Mouse (Mus musculus) kidney, postnatal 0 days (tissue): Measurements from ENCODE around the gene Rdh1. TPM values are rescaled to one million over a fixed set of nuclear protein-coding genes. Genes with fewer than 3 reads are reported as not detected.

Experiments
- ATAC-seq: fragments of 200-750 bp; cut with Nextera tagmentation; replicated peaks from 2 replicates; pipeline ENCODE4 v1.8.0; 2017; ENCODE audit warnings: low read depth, moderate number of reproducible peaks, moderate TSS enrichment, moderate library complexity; ENCODE audit not compliant: low FRiP score
- DNase-seq: peaks from one replicate; pipeline ENCODE4 v3.0.0-alpha.2; 2016; ENCODE audit warnings: low spot score
- H3K27ac ChIP-seq: fragments of 300-500 bp; sonication (generic); 2 replicates; pipeline ENCODE4 v1.5.1; 2014; ENCODE audit warnings: mild to moderate bottlenecking
- H3K27me3 ChIP-seq: fragments of 300-500 bp; sonication (generic); 2 replicates; pipeline ENCODE4 v1.6.1; 2014; ENCODE audit warnings: low read length, mixed read lengths; ENCODE audit not compliant: insufficient read depth
- H3K36me3 ChIP-seq: fragments of 300-500 bp; sonication (generic); 2 replicates; pipeline ENCODE4 v1.6.1; 2014; ENCODE audit warnings: low read length, mixed read lengths; ENCODE audit not compliant: insufficient read depth
- H3K4me1 ChIP-seq: fragments of 300-500 bp; sonication (generic); replicated peaks from 2 replicates; pipeline ENCODE4 v1.6.1; 2014; ENCODE audit warnings: antibody characterized with exemption, low read length, mixed read lengths; ENCODE audit not compliant: insufficient read depth
- H3K4me2 ChIP-seq: fragments of 300-500 bp; sonication (generic); 2 replicates; pipeline ENCODE4 v1.6.1; 2014; ENCODE audit warnings: mild to moderate bottlenecking, low read length, moderate library complexity, mixed read lengths
- H3K4me3 ChIP-seq: fragments of 300-500 bp; sonication (generic); replicated peaks from 2 replicates; pipeline ENCODE4 v1.5.1; 2014; ENCODE audit warnings: low read depth, low read length
- H3K9ac ChIP-seq: fragments of 300-500 bp; sonication (generic); 2 replicates; pipeline ENCODE4 v1.6.1; 2014; ENCODE audit warnings: low read depth, low read length
- H3K9me3 ChIP-seq: fragments of 300-500 bp; sonication (generic); replicated peaks from 2 replicates; pipeline ENCODE4 v1.6.1; 2016; ENCODE audit warnings: low read length, inconsistent platforms, mixed read lengths
- CTCF ChIP-seq: IDR thresholded peaks from 2 replicates; pipeline ENCODE4 v1.5.1; 2016; ENCODE audit warnings: antibody characterized with exemption, low read depth, mild to moderate bottlenecking, moderate library complexity
- WGBS: fragments of 180-500 bp; shearing (Covaris S2); extraction: QIAGEN DNeasy Blood & Tissue Kit; methylation state at CpG from one replicate; pipeline ENCODE4 v1.1.7; 2014; 5-methylcytosine and 5-hydroxymethylcytosine counted together
- polyA plus RNA-seq: library from polyadenylated mRNA; unstranded; fragments of >200 nt; fragmentation: Nextera tagmentation; extraction: Ambion mirVana; gene quantifications from 2 replicates; pipeline ENCODE4 v1.2.1, GENCODE M21; 2015

Gene Rdh1
- polyA plus RNA-seq, 1 experiment from 2014 or later = 0.21 TPM

DNA sequence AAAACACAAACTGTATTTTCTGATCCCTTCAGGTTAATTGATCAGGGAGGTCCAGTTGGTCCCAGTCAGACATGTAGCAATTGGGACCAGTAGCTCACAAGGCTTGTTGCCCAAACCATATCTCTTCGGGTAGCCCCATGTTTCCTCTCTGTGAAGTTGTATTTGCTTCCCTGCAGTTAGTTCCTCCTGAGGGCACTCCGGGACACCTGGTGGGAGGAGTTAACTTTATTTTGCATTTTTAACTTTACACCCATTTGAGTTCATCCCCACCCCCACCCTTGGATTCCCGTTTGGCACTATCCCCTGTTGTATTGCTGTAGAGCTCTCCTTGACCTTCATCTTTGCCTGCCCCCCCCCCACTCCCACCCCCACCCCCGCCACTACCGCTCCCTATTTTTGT is 13.6 kb upstream of the Rdh1 start:
- H3K36me3 ChIP-seq = peaks cover 43% of the 10 kb centered on the region
- no peak for ATAC-seq
- H3K4me1 ChIP-seq = peaks cover 13% of the 10 kb centered on the region; the same call in 1 of the 2 replicates

DNA sequence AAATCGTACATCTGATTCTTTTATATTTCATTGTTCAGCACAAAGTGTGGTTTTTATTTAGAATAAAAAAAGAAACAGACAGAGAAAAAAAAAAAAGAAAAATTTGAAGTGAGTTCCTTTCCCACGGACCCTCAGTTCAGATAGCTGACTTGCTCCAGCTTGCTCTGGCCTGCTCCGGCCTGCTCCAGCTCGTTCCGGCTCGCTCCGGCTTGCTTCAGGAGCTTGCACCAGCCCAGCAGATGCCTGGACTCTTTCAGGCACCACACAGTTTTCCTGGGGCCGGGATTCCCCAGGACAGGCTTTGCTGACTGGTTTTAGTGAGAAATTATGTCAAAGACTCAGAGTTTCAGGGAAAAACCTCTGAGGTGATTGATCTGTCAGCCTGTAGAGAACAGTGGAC is 12.3 kb upstream of the Rdh1 start:
- H3K4me2 ChIP-seq = no peak overlapping the region
- no peak overlapping the region for H3K4me3 ChIP-seq
- H3K4me1 ChIP-seq = peaks cover 13% of the 10 kb centered on the region; the same call in 1 of the 2 replicates
- WGBS = 79% methylated on average over 8 of the region's 8 CpGs
- no peaks in the 10 kb centered on the region for H3K9me3 ChIP-seq
- ATAC-seq = no peak
- no peak for DNase-seq
- H3K27me3 ChIP-seq = no peaks in the 10 kb centered on the region
- peak overlapping the region; percentile 20; the same call in 1 of the 2 replicates for H3K27ac ChIP-seq
- peaks cover 33% of the 10 kb centered on the region for H3K36me3 ChIP-seq
- no peak overlapping the region for H3K9ac ChIP-seq
- no peak for TF ChIP-seq CTCF

More for the DNA sequence above, 13.6 kb upstream of the Rdh1 start:
- no peak overlapping the region for H3K4me2 ChIP-seq
- TF ChIP-seq CTCF = no peak
- no peak overlapping the region for H3K9ac ChIP-seq
- WGBS = 59% methylated on average over 5 of the region's 5 CpGs
- H3K27me3 ChIP-seq = no peaks in the 10 kb centered on the region
- no peaks in the 10 kb centered on the region for H3K9me3 ChIP-seq
- H3K4me3 ChIP-seq = no peak overlapping the region
- no peak for DNase-seq
- no peak overlapping the region for H3K27ac ChIP-seq

DNA sequence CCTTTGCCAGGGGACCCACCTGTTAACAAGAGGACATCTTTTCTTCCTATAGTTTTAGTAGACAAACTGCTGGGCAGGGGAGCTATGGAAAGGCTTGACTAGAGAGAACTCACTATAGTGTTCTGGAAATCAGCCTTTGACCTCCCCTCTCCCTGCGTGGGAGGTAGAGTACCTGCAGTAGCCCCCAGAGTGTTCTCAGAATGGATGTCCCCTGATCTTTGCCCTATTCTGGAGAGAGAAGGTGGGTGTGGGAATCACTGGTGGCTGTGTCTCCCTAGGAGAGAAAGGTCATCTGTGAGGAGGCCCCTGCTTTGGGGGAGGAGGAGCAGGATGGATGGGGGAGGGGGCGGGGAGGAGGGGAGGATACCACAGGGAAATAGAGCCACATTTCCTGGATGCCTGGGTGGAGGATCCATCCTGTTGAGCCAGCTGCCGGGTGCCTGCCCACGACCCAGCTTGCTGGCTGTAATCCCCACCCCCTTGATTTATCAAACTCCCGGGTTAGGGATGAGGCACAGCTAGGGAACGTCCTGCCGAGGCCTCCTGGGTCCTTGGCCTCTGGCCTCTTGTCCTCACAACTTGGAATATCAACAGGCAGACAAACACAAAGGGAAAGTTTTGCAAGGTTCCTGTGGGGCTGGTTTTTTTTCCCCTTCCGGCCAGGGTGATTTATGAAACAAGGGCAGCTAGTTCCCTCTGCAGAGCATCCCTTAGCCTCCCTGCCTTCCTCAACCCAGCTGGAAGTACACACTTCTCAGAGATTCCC is 10.5 kb upstream of the Rdh1 start:
- ATAC-seq (peak; percentile 42), DNase-seq (peak; percentile 86)
- 0 out of 2 replicates have a peak overlapping the region, but pooled peaks have one; percentile 13 for H3K9ac ChIP-seq
- no peaks in the 10 kb centered on the region for H3K9me3 ChIP-seq
- H3K4me2 ChIP-seq = peak overlapping the region; percentile 30
- peaks cover 15% of the 10 kb centered on the region for H3K36me3 ChIP-seq
- 0 out of 2 replicates have a peak overlapping the region, but pooled peaks have one; percentile 4 for H3K4me3 ChIP-seq
- H3K4me1 ChIP-seq = peaks cover 13% of the 10 kb centered on the region; the same call in 1 of the 2 replicates
- WGBS = 5% methylated on average over 8 of the region's 8 CpGs
- TF ChIP-seq CTCF = no peak
- no peaks in the 10 kb centered on the region for H3K27me3 ChIP-seq
- peak overlapping the region; percentile 85 for H3K27ac ChIP-seq

DNA sequence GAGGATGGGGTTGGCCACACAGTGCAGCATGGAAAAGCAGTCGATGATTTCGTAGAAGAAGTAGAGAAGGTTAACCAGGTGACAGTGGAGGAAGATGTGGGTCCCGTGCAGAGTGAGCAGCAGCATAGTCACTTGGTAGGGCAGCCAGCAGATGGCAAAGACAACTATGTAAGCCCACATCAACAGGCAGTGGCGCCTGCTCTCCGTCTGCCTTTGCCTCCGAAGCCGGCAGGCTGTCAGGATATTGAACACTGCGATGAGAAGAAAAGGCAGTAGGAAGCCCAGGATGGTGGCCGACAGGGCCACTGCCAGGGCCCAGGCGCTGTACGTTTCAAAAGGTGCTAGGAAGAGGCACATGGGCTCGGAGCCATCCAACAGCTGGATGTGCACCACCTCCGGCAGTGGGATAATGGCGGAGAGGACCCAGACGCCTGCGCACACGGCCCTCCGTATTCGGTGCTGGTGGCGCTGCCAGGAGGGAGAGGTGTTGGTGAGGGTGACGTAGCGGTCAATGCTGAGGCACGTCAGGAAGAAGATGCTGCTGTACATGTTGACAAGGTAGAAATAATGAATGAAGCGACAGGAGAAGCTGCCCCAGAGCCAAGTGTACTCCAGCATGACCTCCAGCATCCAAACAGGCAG is 9.3 kb upstream of the Rdh1 start:
- Histone ChIP-seq H3K36me3 (peaks cover 7% of the 10 kb centered on the region), H3K4me3 (peak overlapping the region; percentile 20), H3K4me1 (peaks cover 23% of the 10 kb centered on the region; the same call in 1 of the 2 replicates), H3K27me3 (no peaks in the 10 kb centered on the region), H3K4me2 (peak overlapping the region; percentile 30), H3K27ac (peak overlapping the region; percentile 85), H3K9me3 (no peaks in the 10 kb centered on the region), H3K9ac (no peak overlapping the region)
- ATAC-seq = no peak
- TF ChIP-seq CTCF = no peak
- DNase-seq = no peak
- 63% methylated on average over 24 of the region's 24 CpGs for WGBS

DNA sequence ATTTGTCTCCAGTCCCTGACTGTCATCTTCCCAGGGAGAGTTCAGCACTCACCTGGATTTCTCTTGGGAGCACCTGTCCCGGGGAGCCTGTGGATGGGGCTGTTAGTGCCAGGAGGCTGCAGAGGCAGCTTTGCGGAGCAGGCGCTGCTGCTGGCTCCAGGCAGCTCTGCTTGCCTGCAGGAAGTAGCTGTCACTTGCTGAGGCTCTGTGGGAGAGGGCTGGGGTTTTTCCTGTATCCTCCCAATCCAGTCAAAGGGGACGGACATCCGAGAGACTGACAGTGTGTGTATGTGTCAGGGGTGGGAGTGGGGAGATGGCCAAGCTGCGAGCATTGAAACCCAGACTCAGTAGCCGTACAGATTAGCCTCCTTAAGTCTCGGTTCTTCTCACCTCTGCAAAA is 8.0 kb upstream of the Rdh1 start, which contains the start of gene Gpr182:
Gpr182 (minus strand) TSS at position 185 of the 400 bp plus-strand sequence.
- WGBS = 38% methylated on average over 8 of the region's 8 CpGs
- Histone ChIP-seq H3K27ac (0 out of 2 replicates have a peak within 1 kb of the TSS, but pooled peaks have one; percentile 85), H3K27me3 (no peaks in the 10 kb centered on the region), H3K9me3 (no peaks in the 10 kb centered on the region), H3K36me3 (peaks cover 3% of the 10 kb centered on the region; the same call in 1 of the 2 replicates), H3K4me2 (peak within 1 kb of the TSS; percentile 30), H3K4me1 (peaks cover 24% of the 10 kb centered on the region; the same call in 1 of the 2 replicates), H3K4me3 (peak within 1 kb of the TSS; percentile 20), H3K9ac (no peak within 1 kb of the TSS)
- DNase-seq (peak; percentile 73), ATAC-seq (no peak)
- TF ChIP-seq CTCF = no peak

DNA sequence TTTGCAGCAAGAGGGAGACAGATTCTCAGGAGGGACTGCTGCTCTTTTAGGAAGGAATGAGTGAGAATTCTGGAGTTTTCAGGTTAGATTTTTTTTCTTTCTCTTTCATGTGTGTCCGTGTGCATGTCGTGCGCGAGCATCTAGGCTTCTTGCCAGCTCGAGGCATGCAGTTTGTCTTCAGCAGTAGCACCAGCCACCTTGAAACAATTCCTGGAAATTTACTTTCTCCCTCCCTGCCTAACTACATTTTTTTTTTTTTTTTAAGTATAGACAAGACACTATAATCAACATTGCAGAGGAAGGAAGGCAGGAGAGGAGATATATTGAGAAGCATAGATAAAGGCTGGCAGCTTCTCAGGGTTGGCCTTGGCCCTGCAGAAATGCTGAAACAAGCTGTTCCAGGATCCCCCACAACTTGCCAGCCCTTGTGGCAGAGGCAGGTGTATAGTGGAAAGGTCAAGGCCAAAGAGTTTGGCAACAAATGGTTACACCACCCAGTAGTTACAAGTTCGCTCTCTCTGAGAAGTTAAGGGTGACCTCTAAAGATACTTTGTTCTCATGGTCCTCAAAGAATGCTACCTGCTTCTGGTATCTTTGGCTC is 4.9 kb upstream of the Rdh1 start:
- Histone ChIP-seq H3K27me3 (no peaks in the 10 kb centered on the region), H3K27ac (no peak overlapping the region), H3K9me3 (no peaks in the 10 kb centered on the region), H3K4me2 (no peak overlapping the region), H3K4me1 (0 out of 2 replicates have a peak, but pooled peaks cover 16% of the 10 kb centered on the region), H3K9ac (no peak overlapping the region), H3K4me3 (no peak overlapping the region), H3K36me3 (no peaks in the 10 kb centered on the region)
- ATAC-seq (no peak), DNase-seq (no peak)
- no peak; the same call in 1 of the 2 replicates for TF ChIP-seq CTCF
- WGBS = 39% methylated on average over 6 of the region's 6 CpGs
